Mouse (Mus musculus) erythroblast, embryonic 14.5 days (primary cell): ENCODE measurements around the gene Lmna.

Experiments used
- GATA1 ChIP-seq: IDR thresholded peaks from 2 replicates; pipeline ENCODE4 v1.6.1; 2012; ENCODE audit warnings: low read length, inconsistent platforms, mixed read lengths
- TAL1 ChIP-seq: IDR thresholded peaks from 3 replicates; pipeline ENCODE4 v1.6.1; 2012; ENCODE audit warnings: low read length, inconsistent platforms, mixed read lengths

DNA sequence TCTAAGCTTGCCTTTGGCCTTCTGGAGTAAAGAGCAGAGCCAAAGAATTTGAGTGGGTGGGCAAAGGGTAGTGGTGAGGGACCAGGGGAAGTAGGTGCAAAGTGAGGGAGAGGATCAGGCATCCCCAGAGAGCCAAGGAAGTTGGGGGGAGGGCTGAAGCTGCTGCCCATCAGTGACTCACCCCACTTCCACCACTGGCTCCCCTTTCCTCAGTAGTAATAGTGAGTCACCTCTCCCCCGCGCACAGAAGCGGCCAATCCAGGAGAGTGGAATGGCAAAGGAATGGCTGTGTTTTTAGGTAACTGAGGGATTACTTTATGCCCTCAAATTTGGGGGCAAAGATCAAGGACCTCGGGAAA, 6.3 kb downstream of the Lmna start:
- no peak for TF ChIP-seq TAL1
- TF ChIP-seq GATA1, result no peak
